Mouse (Mus musculus): ENCODE results near the gene Tas2r125.
"Not testable (repeated sequence)": the region's sequence is repeated elsewhere in the genome, so short reads cannot be mapped to it uniquely, and the experiment has no call there.

Gene Tas2r125

GRCm38 (mm10) chr6:132909351-132909750 is at the start of gene Tas2r125:
Gene Tas2r125 (plus strand): TSS chr6:132909651.
- no peak for DNase-seq

GRCm38 (mm10) chr6:132867708-132868107 is 41.7 kb upstream of the Tas2r125 start, which contains the start of gene Tas2r110:
Gene Tas2r110 (plus strand): TSS chr6:132868008.
- no peak for DNase-seq

DNA sequence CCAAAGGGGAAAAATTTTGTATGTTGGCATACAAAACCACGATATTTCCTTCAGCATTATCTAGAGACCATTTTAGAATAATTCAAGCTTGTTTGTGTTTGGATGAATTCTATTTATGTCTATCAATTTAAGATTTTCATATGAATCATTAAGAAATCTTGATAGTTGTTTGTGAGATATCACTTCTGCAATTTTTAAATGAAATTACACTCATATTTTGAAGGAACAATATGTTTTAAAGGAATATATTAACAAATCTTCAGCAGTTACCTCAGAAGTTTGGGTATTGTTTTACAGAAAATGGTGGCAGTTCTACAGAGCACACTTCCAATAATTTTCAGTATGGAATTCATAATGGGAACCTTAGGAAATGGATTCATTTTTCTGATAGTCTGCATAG is 16.7 kb upstream of the Tas2r125 start, which contains the start of gene Tas2r113:
Gene Tas2r113, plus strand, starts transcription at position 301 of the 400 bp plus-strand sequence.
- DNase-seq = no peak

DNA sequence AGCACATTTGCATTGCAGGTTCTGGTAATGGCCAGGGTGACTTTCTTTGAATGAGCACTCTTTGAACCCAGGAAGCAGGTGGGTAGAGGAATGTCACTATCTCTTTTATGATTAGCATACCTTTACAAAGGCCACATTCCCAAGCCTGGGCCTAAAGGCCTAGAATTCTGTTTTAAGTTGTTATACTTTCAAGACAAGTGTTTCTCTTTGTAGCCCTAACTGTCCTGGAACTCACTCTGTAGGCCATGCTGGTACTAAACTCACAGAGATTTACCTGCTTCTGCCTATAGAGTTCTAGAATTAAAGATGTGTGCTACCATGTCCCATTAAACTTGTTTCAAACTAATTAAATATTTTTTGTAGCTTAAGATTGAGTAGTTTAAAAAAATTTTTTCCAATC is 31.9 kb downstream of the Tas2r125 start:
- not testable (repeated sequence) for DNase-seq

- no peak for DNase-seq
Observed at GRCm38 (mm10) chr6:132950802-132951201, 41.4 kb downstream of the Tas2r125 start, which contains the start of gene Tas2r129. Gene Tas2r129 (plus strand): TSS chr6:132951102.

DNA sequence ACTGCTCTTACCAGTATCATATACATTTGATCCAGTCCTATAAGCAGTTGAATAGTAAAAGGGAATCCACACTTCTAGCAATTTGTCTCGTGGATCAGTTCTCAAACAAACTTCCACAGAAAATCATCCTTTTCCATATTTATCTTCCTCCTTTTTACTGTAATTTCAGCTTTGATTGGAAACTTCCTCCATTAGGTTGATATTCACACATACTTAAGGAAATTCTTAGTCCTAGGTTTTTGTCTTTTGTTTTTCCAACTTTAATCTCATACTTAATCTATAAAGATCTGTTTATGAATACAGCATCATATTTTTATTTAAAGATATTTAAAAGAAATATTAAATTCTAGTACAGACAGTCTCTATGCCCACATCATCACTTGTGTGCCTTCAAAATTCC is 48.4 kb downstream of the Tas2r125 start, which contains the start of gene Tas2r131:
Gene Tas2r131, minus strand, starts transcription at position 101 of the 400 bp plus-strand sequence.
- no peak for DNase-seq

Measured in kidney, postnatal 14 days (tissue).